Mouse (Mus musculus): ENCODE data around the gene Gm20708. TPM values are rescaled to one million over a fixed set of nuclear protein-coding genes. Genes with fewer than 3 reads are reported as not detected.
"Not testable (repeated sequence)": the region's sequence is repeated elsewhere in the genome, so short reads cannot be mapped to it uniquely, and the experiment has no call there.

Gm20708 gene
- total RNA-seq, 2 experiments from 2014 or later: 2.7 to 3.5 TPM

DNA sequence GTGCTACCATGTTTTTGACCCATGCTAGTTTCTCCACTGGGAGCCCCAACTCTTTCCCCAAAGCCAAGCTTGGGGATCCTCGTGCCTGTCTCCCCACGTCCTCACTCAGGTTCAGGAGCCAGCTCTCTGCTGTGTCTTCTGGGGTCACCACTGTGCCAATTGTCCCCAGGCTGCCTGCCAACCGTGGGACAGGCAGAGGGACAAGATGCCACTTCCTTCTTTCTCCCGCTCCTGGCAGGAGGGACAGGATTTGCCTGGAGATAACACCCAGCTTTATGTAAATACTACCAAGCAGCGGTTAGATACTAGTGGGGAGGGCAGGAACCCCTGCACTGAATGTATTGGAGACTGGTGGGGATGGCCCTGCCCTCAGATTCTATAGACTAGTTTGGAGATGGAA lies 4.4 kb downstream of the Gm20708 start:
- no peak for DNase-seq

DNA sequence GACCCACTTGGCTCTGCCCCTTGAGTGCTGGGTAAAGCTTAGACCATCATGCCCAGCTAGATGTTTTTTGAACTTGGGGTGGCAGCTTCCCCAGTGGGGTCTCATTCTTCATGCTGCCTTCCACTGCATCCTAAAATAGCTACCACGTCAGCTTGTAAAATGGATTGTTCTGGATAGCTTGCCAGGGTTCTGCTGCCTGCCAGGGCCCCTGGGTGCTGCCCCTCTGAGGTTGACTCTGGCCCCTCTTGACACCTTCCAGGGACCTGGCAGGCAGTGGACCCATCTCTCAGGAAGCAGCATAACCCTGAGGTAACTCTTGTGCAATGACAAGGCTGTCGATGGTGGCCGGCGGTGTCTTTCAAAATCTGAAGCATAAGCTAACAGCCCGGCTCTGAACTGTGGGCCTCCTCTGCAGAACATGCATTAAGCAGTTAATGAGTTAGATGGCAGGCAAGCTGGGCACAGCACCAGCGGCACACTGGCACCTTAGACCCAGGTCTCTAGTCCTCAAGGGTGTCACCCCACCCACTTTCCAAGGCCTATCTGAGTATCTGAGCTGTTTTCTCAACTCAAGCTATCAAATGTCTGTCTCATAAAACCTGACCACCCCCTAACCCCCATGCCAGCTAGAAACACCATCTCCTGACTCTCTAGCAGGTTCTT lies 5.4 kb downstream of the Gm20708 start:
- no peak for DNase-seq

DNA sequence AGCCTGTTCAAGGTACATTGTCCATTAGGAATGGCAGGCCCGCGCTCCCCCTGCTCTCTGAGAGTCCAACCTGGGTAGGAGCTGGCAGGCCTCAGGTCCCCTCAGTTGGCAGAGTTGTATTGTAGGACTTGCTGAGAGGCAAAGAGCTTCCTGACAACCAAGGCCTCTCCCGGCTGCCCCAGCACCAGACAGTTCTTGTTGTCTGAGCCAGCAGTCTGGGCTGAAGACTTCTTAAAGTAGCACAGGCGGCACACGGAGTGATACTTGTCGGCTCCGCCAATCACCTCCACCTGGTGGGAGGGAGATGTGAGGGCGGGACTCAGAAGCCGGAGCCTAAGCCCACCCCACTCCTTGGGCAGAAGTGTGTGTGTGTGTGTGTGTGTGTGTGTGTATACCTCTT lies 6.4 kb downstream of the Gm20708 start:
- DNase-seq: not testable (repeated sequence)

DNA sequence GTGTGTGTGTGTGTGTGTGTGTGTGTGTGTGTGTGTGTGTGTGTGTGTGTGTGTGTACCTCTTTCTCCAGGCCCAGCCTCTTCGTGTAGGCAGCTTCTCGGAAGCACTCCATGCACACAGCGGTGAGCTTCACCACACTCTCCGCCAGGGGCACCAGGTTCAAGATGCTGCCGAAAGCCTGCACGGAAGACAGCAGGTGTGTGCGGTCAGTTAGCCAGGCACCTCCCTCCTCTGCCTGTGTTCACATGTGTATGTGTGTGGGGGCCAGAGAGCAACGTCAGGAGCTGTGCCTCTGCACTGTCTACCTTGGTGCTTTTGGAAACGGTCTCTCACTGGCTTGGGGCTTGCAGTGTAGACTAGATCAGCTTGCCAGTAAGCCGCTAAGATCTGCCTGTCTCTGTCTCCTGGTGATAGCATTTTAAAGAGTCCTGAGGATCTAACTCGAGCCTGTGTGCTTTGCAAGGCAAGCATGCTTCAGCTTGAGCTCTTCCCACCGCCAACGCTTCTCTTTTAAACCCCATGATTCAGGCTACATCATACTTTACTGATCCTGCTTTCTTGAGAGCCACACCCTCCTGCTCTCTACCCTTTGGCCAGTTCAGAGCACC lies 7.0 kb downstream of the Gm20708 start:
- no peak for DNase-seq

DNA sequence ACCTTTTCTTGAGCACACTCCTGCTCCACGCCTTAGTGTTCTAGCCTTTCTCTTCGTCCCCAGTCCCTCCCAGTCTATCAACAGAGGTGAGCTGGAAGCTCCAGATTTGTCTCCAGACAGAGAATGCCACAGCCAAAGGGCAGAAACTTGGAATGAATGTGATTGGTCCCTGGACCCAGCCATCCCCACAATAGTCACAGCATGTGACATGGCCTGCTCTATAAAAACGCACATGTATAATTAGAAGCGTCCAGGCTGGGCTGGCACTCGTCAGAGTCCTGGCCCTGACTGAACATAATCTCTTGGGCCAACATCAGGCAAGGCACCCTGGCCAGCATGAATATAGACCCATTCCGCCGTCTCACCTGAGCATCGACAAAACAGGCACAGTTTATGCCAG lies 9.6 kb downstream of the Gm20708 start:
- DNase-seq: peak; percentile 72

DNA sequence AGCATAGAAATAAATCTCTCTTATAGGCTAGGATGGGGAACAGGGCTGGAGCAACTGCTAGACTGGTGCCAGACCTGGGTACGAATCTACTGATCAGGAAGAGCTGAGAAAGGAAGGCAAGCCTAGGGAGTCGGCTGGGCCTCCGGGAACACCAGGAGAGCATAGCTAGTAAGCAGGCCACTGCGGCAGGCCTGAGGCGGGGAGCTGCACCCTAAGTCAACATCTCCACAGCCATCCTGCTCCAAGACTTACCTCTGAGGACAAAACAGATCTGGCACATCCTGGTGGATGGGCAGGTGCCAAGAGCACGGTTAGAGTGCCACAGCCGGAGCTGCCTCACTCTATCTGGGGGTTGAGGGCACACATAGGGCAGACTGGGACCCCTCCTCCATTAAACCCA lies 10.7 kb downstream of the Gm20708 start:
- DNase-seq: no peak

DNA sequence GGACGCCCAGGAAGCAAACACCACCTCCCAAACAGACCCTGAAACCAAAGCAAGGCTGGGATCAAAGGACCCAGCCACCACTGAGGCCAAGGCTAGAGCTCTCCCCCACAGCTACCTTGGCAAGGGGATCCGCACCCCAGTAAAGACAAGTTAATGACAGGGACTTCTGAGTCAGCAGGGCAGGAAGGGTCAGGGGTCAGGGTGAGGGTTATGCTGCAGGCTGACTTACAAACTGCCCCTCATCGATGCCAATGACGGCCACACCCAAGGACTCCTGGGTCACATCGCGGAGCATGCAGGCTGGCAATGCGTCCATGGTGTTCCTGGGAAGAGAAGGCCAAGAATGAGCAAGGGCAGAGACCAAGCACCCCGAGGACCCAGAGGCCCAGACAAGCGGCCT lies 12.4 kb downstream of the Gm20708 start:
- no peak for DNase-seq

DNA sequence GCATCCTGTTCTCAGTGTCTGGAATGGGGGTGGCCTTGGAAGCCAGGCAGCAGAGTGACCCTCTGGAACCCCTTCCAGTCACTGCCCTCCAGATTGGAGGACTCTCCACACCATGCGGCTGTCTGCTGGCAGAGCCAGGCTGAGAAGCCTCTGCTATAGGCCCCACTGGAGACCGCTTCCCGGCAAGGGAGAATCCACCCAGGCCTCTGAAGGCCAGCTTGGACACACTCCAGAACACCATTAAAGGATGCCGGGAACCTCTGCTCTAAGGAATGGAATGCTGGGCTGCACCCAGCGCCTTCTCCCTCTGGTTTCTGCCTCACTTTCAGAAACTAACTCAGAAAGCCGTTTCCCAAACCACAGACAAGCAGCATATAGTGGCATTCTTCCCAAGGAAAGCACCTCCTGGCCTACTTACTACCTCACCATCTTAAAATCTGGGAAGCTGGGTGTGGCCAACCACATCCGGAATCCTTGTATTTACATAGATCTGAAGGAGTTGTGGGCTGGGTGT lies 13.3 kb downstream of the Gm20708 start:
- DNase-seq: peak; percentile 60

DNA sequence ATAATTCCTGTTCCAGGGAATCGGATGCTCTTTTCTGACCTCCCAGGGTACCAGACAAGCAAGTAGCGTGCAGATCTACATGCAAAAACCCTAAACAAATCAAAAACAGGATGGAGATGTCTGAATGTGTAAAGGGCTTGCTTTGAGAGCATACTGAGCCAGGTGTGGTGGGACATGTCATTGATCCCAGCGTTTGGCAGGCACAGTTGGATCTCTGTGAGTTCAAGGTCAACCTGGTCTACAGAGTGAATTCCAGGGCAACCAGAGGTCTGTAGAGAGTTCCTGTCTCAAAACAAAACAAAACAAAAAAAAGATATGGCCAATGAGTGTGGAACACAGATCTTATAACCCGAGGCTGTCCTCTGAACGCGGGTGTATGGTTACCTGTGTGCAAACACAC lies 13.9 kb downstream of the Gm20708 start:
- no peak for DNase-seq

DNA sequence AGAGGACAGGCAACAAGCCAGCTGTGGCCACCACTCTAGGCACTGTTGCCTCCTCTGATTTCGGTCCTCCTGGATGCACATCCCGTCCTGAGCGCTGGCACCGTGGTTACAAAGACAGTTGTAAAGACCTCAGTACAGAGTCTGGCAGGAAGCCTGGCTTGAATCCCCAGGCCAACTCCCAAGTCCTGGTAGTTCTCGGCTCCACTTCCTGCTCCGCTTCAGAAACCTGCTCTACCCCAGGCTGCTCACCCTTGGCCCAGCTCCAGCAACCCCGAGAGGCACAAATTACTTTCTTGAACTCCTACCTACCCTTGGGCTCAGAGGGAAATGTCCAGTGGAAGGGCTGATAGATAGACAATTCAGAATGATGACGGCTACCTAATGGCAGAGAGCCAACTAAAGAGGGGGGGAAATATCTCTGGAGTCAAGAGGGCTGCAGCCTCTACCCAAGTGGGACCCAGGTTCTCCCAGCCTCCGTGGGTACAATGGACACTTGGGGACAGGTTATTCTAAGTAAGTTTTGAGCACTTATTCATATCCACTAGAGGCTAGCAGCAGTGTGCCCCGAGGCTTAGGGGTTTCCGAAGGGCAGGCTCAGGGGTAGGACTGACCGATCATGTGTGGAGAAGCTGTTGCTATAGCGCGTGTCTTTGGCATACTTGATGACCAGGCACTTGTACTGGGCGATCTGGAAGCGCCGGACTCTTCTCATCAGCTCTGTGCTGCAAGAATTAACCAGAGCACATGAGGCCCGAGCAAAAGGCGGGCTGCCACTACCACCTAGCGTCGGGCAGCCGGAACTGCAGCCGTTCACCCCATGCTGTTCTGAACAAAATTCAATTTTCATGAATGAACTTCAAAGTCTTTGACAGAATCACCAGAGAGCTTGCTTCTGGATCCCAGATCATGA lies 14.8 kb downstream of the Gm20708 start:
- peak; percentile 89 for DNase-seq

DNA sequence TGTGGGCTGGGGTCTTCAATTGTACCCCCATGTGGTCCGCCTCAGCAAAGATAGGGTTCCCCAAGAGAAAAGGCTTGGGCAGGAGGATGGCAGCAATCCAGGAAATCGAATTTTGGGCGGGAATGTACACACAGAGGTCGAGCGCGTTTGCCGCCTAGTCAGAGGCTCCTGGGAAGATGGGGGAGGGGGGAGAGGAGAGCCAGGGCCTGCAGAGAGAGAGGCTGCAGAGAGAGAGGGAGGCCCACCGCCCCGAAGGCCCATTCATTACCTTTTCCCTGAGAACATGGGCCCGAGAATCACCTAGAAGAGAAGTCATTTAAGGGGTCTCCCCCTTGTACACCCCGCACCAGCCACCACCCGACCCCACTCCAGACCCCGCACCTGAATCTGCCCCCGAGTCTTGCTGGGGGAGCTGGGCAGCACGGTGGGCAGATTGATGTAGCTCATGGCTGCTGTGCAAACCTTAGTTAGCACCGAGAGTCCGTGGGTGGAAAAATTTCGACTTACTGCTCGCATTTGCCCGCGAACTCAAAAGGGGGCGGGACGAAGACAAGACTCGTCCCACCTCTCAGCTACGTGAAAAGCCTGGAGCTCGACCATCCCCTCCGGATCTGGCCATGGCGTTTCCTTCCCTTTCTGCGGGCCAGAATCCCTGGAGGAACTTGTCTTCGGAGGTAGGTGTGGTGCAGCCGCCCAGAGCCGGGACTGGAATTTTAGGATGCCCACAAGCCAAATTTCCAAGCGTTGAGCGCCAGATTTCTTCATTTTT lies 16.0 kb downstream of the Gm20708 start, which contains the start of the genes Afmid and Tk1:
Gene Afmid, plus strand, starts transcription at position 592 of the 769 bp plus-strand sequence.
Gene Tk1, minus strand, starts transcription at position 760 of the 769 bp plus-strand sequence.
- peak; percentile 83 for DNase-seq

DNA sequence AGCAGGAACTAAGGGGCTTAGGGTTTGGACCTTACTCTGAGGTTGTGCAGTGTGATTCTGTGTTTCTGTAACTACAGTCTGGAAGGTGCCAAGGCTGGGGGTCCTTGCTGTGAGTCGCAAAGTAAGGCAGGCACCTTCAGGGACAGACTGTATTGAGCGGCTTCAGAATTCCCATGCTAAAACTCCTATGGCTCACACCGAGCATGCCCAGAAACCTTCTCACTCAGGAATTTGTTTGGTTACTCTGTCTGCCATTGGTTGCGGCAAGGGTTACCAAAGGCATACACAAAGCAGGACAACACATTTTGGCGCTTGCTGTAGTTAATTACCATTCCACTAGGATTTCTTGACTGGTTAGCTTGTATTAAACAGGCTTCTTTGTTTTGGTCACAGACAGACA lies 16.7 kb downstream of the Gm20708 start:
- no peak for DNase-seq

DNA sequence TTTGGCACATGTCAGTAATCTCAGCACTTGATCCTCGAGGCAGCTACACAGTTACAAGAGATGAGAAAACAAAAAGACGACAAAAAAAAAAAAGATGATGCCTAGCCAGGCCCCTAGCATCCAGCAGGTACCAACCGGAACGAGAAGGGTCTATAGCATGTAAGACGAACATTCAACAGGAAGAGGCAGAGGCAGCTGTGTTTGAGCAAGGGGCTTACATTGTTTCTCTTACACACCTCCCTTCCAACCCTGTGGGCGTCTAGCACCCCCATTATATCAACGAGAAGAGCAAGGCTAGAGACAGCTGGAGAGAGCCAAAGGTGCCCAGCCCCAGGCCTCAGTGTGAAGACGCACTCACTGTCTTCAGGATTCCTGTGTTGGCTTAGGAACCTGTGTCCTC lies 17.4 kb downstream of the Gm20708 start:
- no peak for DNase-seq

DNA sequence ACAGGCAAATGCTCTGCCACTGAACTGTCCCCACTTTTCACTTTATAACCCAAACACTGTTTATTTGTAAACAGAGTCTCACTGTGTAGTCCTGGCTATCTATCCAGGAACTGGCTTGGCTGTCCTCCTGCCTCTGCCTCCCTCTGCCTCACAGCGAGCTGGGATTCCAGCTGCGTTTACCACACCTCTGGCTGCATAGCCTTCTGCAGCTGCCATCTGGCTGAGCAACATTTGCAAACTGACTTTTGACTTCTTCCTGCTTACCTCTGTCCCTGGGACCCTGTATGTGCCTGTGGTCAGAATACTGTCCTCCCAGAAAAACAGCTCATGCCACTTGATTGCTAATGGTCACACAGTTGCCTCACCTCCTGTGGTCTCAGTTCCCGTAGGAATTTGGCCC lies 17.9 kb downstream of the Gm20708 start:
- DNase-seq: no peak

DNA sequence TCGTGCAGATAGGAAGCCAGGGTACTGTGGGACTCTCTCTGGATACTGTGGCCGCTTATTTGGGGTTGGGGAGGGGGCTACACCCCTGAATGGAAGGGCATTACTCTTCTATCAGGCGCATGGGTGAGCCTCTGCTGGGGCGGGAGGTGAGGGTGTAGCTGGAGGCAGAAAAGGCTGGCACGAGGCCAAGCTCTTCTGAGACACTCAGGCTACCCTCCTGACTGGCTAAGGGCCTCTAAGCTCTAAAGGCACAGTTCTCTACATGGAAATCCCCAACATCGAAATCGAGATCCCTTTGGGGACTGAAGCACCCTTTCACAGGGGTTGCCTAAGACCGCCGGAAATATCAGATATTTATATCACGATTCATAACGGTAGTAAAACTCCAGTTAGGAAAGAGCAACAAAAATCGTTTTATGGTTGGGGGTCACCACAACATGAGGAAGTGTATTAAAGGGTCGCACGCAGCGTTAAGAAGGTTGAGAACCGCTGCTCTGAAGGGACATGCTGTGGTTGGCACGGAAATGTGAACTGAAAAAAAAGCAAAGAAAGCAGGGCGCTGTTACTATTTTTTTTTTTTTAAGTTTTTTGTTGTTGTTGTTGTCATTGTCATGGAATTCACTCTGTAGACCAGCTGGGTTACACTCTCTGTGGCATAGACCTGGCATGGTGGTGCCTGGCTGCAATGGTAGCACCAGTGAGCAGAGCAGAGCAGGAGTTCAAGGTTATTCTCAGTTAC lies 18.9 kb downstream of the Gm20708 start:
- peak; percentile 62 for DNase-seq

DNA sequence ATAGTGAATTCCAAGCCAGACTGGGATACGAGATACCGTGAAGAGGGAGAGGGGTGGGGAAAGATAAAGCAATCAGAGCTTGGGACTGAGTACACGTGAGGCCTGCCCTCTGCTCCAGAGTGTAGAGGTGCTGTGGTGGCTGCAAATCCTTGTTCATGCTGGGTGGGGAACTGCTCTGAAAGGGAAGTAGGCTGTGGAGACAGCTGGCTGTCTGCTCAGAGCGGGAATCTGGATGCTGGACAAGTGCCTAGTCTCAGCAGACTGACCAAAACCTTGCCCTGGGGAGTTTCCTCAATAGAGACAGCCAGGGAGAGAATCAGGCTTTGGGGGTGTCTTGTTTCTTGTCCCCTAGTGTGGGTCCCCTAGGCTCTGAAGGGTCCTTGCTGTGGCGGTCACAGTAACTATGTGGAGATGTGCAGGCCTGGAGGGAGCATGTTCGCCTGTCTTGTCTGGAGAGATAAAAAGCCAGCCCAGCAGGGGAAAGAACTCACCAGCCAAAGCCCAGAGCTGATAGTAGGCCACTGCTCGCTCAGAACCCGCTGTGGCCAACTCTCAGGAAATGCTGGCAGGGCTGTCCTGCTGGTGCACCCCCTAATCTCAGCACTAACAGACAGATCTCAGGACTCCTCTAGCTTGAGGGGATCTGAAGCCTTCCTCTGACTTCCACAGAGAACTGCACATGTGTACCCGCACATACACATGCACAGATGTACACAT lies 19.6 kb downstream of the Gm20708 start:
- peak; percentile 69 for DNase-seq

DNA sequence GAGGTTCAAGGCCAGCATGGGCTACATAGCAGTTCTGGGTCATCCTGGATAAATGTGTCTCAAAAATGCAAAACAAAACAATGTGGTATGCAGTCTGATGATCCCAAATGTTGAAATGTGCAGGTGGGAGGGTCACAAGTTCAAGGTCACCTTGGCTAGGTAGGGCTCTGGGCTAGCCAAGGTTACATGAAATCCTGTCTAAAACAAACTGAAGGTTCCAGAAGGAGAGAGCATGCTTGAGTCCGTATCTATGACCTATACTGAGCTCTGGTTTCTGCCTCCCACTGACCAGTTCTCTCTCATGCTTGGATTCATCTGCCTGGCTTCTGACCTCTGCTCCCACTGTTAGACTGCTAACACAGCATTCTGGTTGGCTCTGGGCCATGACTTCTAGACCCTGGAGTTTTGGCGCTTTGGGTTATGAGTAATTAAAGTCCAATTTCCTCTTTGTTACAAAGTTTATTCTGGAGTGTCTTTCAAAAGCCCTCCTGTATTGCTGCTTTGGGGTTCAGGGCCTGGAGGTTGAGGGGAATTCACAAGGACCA lies 20.3 kb downstream of the Gm20708 start:
- DNase-seq: peak; percentile 56

DNA sequence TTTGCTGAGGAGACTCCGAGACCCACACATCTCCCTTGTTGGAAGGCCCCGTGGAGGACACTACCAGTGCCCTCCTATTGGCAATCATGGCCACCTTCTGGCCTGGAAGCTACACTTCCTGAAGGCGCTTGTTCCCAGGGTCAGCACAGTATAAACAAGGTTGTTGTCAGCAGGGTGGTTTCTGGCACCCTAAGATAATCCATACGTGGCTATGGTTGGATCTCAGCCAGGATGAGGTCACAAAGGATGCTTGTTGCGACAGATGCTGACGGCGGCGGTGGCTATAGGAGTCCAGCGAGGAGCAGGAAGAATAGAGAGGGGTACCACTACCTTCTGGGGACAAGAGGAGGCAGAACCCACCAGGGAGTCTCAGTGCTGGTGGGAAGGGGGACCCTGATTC lies 20.9 kb downstream of the Gm20708 start:
- DNase-seq: no peak

DNA sequence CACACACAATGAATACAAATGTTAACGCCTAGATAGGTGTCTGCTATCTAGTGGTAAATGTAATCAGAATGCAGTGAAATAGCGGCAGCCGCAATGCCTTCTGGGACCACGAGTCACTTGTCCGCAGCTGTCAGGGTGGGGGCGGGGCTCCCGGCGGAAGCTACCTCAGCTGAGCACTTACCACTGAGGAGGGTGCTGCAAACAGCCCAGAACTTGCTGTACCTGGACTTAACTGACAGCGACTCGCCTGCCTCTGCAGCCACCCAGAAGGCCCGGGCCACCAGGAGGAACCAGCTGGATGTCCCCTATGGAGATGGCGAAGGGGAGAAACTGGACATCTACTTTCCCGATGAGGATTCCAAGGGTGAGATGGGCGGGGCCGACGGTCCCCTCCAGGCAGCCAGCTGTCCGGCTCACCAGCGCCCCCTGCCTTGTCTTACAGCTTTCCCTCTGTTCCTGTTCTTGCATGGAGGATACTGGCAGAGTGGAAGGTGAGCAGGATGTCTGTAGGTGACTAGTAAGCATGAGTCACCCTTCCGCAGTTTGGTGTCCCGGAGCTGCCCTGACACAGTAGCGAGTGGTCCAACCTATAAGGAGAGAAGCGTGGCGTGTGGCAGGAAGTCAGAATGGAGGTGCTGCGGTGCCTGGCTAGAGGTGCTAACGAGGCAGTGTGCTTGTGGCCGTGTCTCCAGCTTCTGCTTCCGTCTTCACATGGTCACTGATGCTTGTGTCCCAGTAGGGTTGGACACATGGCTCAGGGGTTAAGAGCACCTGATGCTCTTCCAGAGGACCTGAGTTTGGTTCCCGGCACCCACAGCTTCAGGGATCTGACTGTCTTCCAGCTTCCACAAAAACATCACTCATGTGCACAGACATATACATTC lies 22.9 kb downstream of the Gm20708 start:
- DNase-seq: peak; percentile 83
